Mouse (Mus musculus) MEL (cell line): ENCODE data around the gene Ruvbl2. TPM values are rescaled to one million over a fixed set of nuclear protein-coding genes. Genes with fewer than 3 reads are reported as not detected.

ENCODE experiments used
- DNase-seq: peaks from one replicate; pipeline ENCODE4 v3.0.0; 2011; ENCODE audit warnings: low read depth, low spot score
- H3K27ac ChIP-seq: 2 replicates; pipeline ENCODE4 v1.5.1; 2012; ENCODE audit warnings: low read depth, mild to moderate bottlenecking, control low read depth, low read length, moderate library complexity; ENCODE audit not compliant: control insufficient read depth
- H3K27me3 ChIP-seq, 2 experiments: fragments of 150-350 bp in 1 of 2; sonication (generic) in 1 of 2; 2 replicates each; pipeline ENCODE4 v1.6.1; 2012; ENCODE audit warnings: low read length in 2 of 2, mild to moderate bottlenecking in 2 of 2, improper control_type of control experiment in 1 of 2, moderate library complexity in 1 of 2; ENCODE audit not compliant: insufficient read depth in 2 of 2, control insufficient read depth in 1 of 2
- H3K36me3 ChIP-seq, 2 experiments: 2 replicates each; pipeline ENCODE4 v1.6.1; 2012 to 2014; ENCODE audit warnings: low read length in 2 of 2, improper control_type of control experiment in 1 of 2, inconsistent platforms in 1 of 2, mild to moderate bottlenecking in 1 of 2; ENCODE audit not compliant: insufficient read depth in 2 of 2, control insufficient read depth in 1 of 2
- H3K4me1 ChIP-seq, 2 experiments: fragments of 150-350 bp in 1 of 2; sonication (generic) in 1 of 2; 2 replicates each; pipeline ENCODE4 v1.6.1; 2012; ENCODE audit warnings: low read length in 2 of 2, improper control_type of control experiment in 1 of 2, mild to moderate bottlenecking in 1 of 2; ENCODE audit not compliant: insufficient read depth in 2 of 2, control insufficient read depth in 1 of 2
- H3K4me3 ChIP-seq, 2 experiments: fragments of 150-350 bp in 1 of 2; sonication (generic) in 1 of 2; 2 replicates each; pipeline ENCODE4 v1.5.1; 2012; ENCODE audit warnings: low read depth in 2 of 2, low read length in 2 of 2, mild to moderate bottlenecking in 2 of 2, moderate library complexity in 2 of 2, control low read depth in 1 of 2, improper control_type of control experiment in 1 of 2; ENCODE audit not compliant: control insufficient read depth in 1 of 2, insufficient read depth in 1 of 2
- H3K79me2 ChIP-seq: 2 replicates; pipeline ENCODE4 v1.6.1; 2012; ENCODE audit warnings: mild to moderate bottlenecking, low read length, moderate library complexity; ENCODE audit not compliant: control insufficient read depth, poor library complexity, insufficient read depth
- H3K9ac ChIP-seq: 2 replicates; pipeline ENCODE4 v1.6.1; 2012; ENCODE audit warnings: low read depth, mild to moderate bottlenecking, control low read depth, low read length, moderate library complexity; ENCODE audit not compliant: control insufficient read depth, poor library complexity, severe bottlenecking
- H3K9me3 ChIP-seq: fragments of 150-350 bp; sonication (generic); replicated peaks from 2 replicates; pipeline ENCODE4 v1.6.1; 2012; ENCODE audit warnings: mild to moderate bottlenecking, low read length, improper control_type of control experiment, moderate library complexity; ENCODE audit not compliant: insufficient read depth
- CTCF ChIP-seq, 3 experiments: IDR thresholded peaks in 2 of 3; conservative IDR thresholded peaks in 1 of 3; 2 replicates each; pipeline ENCODE4 v1.5.1; 2011 to 2012; ENCODE audit warnings: low read length in 3 of 3, low read depth in 2 of 3, mild to moderate bottlenecking in 2 of 3, improper control_type of control experiment in 1 of 3, inconsistent platforms in 1 of 3, mixed read lengths in 1 of 3, moderate library complexity in 1 of 3; ENCODE audit not compliant: control insufficient read depth in 1 of 3, insufficient read depth in 1 of 3, poor library complexity in 1 of 3, severe bottlenecking in 1 of 3
- ELF1 ChIP-seq: IDR thresholded peaks from 2 replicates; pipeline ENCODE4 v1.6.1; 2014; ENCODE audit warnings: low read depth, mild to moderate bottlenecking, inconsistent platforms, low read length, improper control_type of control experiment, moderate library complexity
- EP300 ChIP-seq, 2 experiments: IDR thresholded peaks; 2 replicates each; pipeline ENCODE4 v1.6.1; 2011; ENCODE audit warnings: improper control_type of control experiment in 2 of 2, low read length in 2 of 2, low read depth in 1 of 2, mild to moderate bottlenecking in 1 of 2
- GABPA ChIP-seq: IDR thresholded peaks from 2 replicates; pipeline ENCODE4 v1.6.1; 2012; ENCODE audit warnings: low read depth, mild to moderate bottlenecking, inconsistent platforms, low read length, improper control_type of control experiment, moderate library complexity
- JUND ChIP-seq: IDR thresholded peaks from 2 replicates; pipeline ENCODE4 v1.6.1; 2011; ENCODE audit warnings: low read depth, mild to moderate bottlenecking, improper control_type of control experiment, low read length
- MAFK ChIP-seq: IDR thresholded peaks from 2 replicates; pipeline ENCODE4 v1.6.1; 2011; ENCODE audit warnings: low read depth, mild to moderate bottlenecking, low read length, improper control_type of control experiment, borderline replicate concordance
- MAX ChIP-seq: IDR thresholded peaks from 2 replicates; pipeline ENCODE4 v1.6.1; 2011; ENCODE audit warnings: low read length, improper control_type of control experiment
- MAZ ChIP-seq: IDR thresholded peaks from 2 replicates; pipeline ENCODE4 v1.6.1; 2012; ENCODE audit warnings: low read depth, mild to moderate bottlenecking, inconsistent platforms, low read length, improper control_type of control experiment
- MEF2A ChIP-seq: IDR thresholded peaks from 2 replicates; pipeline ENCODE4 v1.6.1; 2014; ENCODE audit warnings: low read depth, mild to moderate bottlenecking, inconsistent platforms, low read length, improper control_type of control experiment; ENCODE audit not compliant: poor library complexity, insufficient replicate concordance, severe bottlenecking; ENCODE audit errors: extremely low read depth
- NELFE ChIP-seq: IDR thresholded peaks from 2 replicates; pipeline ENCODE4 v1.6.1; 2011; ENCODE audit warnings: low read depth, low read length, improper control_type of control experiment
- POLR2A ChIP-seq, 2 experiments: IDR thresholded peaks; 2 replicates each; pipeline ENCODE4 v1.6.1; 2011 to 2012; ENCODE audit warnings: low read length in 2 of 2, mild to moderate bottlenecking in 2 of 2, control low read depth in 1 of 2, improper control_type of control experiment in 1 of 2, low read depth in 1 of 2, moderate library complexity in 1 of 2; ENCODE audit not compliant: control insufficient read depth in 1 of 2, insufficient read depth in 1 of 2, poor library complexity in 1 of 2
- POLR2AphosphoS2 ChIP-seq: IDR thresholded peaks from 2 replicates; pipeline ENCODE4 v1.6.1; 2011; ENCODE audit warnings: low read length, improper control_type of control experiment
- RAD21 ChIP-seq: IDR thresholded peaks from 2 replicates; pipeline ENCODE4 v1.6.1; 2011; ENCODE audit warnings: mild to moderate bottlenecking, low read depth, low read length, improper control_type of control experiment
- SIN3A ChIP-seq: IDR thresholded peaks from 2 replicates; pipeline ENCODE4 v1.6.1; 2012; ENCODE audit warnings: low read length, improper control_type of control experiment, inconsistent platforms
- SMC3 ChIP-seq: IDR thresholded peaks from 2 replicates; pipeline ENCODE4 v1.6.1; 2011; ENCODE audit warnings: low read depth, low read length, improper control_type of control experiment
- TBP ChIP-seq: IDR thresholded peaks from 2 replicates; pipeline ENCODE4 v1.8.0; 2011; ENCODE audit warnings: low read depth, low read length, improper control_type of control experiment
- USF1 ChIP-seq: IDR thresholded peaks from 2 replicates; pipeline ENCODE4 v1.6.1; 2014; ENCODE audit warnings: low read depth, mild to moderate bottlenecking, inconsistent platforms, low read length, improper control_type of control experiment, moderate library complexity
- ZC3H11A ChIP-seq: IDR thresholded peaks from 2 replicates; pipeline ENCODE4 v1.6.1; 2012; ENCODE audit warnings: low read depth, mild to moderate bottlenecking, inconsistent platforms, low read length, improper control_type of control experiment
- ZMIZ1 ChIP-seq: IDR thresholded peaks from 2 replicates; pipeline ENCODE4 v1.6.1; 2012; ENCODE audit warnings: low read depth, mild to moderate bottlenecking, inconsistent platforms, low read length, improper control_type of control experiment, moderate library complexity
- polyA plus RNA-seq, 2 experiments: library from polyadenylated mRNA; stranded (reverse) in 1 of 2; unstranded in 1 of 2; fragments of >175 nt in 1 of 2; fragments of >200 nt in 1 of 2; gene quantifications; 2 replicates each; pipeline versions ENCODE4 v1.2.1 to v1.2.4; 2012; ENCODE audit warnings: low replicate concordance in 2 of 2, low read depth in 1 of 2; ENCODE audit not compliant: insufficient read length in 2 of 2, insufficient read depth in 1 of 2, missing spikeins in 1 of 2
- total RNA-seq: library from RNA; depleted of rRNA; stranded (reverse); fragments of 300-350 nt; gene quantifications from 2 replicates; pipeline ENCODE4 v1.2.3, GENCODE M21; 2012

Ruvbl2 gene
- total and polyA plus RNA-seq, 3 experiments = 434 to 758 TPM; not detected in 1

- no peak overlapping the region for H3K4me3 ChIP-seq
- 0 out of 4 replicates have a peak, but pooled peaks cover 0 to under 1% of the 10 kb centered on the region in 2 experiments for H3K4me1 ChIP-seq
- H3K27me3 ChIP-seq = no peaks in the 10 kb centered on the region
- peaks cover 0 to 3% of the 10 kb centered on the region in 2 experiments; a peak in 1 of 4 replicates for H3K36me3 ChIP-seq
- H3K79me2 ChIP-seq = no peaks in the 10 kb centered on the region
- no peak overlapping the region for H3K9ac ChIP-seq
- no peak overlapping the region for H3K27ac ChIP-seq
- H3K9me3 ChIP-seq = no peaks in the 10 kb centered on the region
- DNase-seq = peak; percentile 85
- TF ChIP-seq RAD21 = peak; percentile 70
- TF ChIP-seq JUND = no peak
- no peak for TF ChIP-seq USF1
- peak; percentile 70 for TF ChIP-seq ZC3H11A
- TF ChIP-seq SIN3A = peak; percentile 30; the same call in 1 of the 2 replicates
- no peak for TF ChIP-seq ELF1
- 0 out of 2 replicates have a peak, but pooled peaks have one; percentile 50 for TF ChIP-seq MAZ
- no peak for TF ChIP-seq MEF2A
- TF ChIP-seq NELFE = no peak
- no peak for TF ChIP-seq EP300 (IDR thresholded peaks at IDR 0.05; ENCODE audit: low read depth in 1 of 2, low read length in 2 of 2)
- TF ChIP-seq CTCF (IDR thresholded peaks at IDR 0.05 in 2 of 3, conservative IDR thresholded peaks at IDR 0.05 in 1 of 3; ENCODE audit: control insufficient read depth in 1 of 3, insufficient read depth in 1 of 3, low read depth in 2 of 3, low read length in 3 of 3, poor library complexity in 1 of 3, severe bottlenecking in 1 of 3) = peak; percentile 90 to 92 (median 91)
- no peak for TF ChIP-seq MAFK
- TF ChIP-seq TBP = no peak
- TF ChIP-seq POLR2AphosphoS2 = no peak
- peak; percentile 91 for TF ChIP-seq SMC3
Measured at GRCm38 (mm10) chr7:45451344-45451982, 13.6 kb upstream of the Ruvbl2 start.

GRCm38 (mm10) chr7:45449974-45450373 is 12.1 kb upstream of the Ruvbl2 start:
- TF ChIP-seq MAX = no peak
- no peak for TF ChIP-seq MEF2A
- TF ChIP-seq ZMIZ1 = no peak
- no peak for TF ChIP-seq RAD21
- TF ChIP-seq POLR2A (IDR thresholded peaks at IDR 0.05; ENCODE audit: control insufficient read depth in 1 of 2, insufficient read depth in 1 of 2, low read depth in 1 of 2, low read length in 2 of 2, poor library complexity in 1 of 2) = no peak
- no peak for TF ChIP-seq GABPA
- TF ChIP-seq, all 39 proteins: peak for 0
- Histone ChIP-seq H3K4me3 (no peak overlapping the region), H3K27me3 (no peaks in the 10 kb centered on the region), H3K4me1 (no peaks in the 10 kb centered on the region), H3K27ac (no peak overlapping the region), H3K36me3 (peaks cover 0 to 3% of the 10 kb centered on the region in 2 experiments; a peak in 1 of 4 replicates), H3K9me3 (no peaks in the 10 kb centered on the region), H3K79me2 (no peaks in the 10 kb centered on the region), H3K9ac (no peak overlapping the region)
- DNase-seq = no peak
